Mouse (Mus musculus) liver, embryonic 14.5 days (tissue): ENCODE measurements around the gene Tmem178b. TPM values are rescaled to one million over a fixed set of nuclear protein-coding genes. Genes with fewer than 3 reads are reported as not detected.

Experiments
- ATAC-seq: fragments of 200-750 bp; cut with Nextera tagmentation; 2 replicates; pipeline ENCODE4 v1.8.0; 2017; ENCODE audit warnings: moderate number of reproducible peaks, mild to moderate bottlenecking, moderate library complexity; ENCODE audit not compliant: insufficient read depth
- DNase-seq, 3 experiments: peaks; one replicate each; pipeline ENCODE4 v3.0.0-alpha.2; 2012 to 2013; ENCODE audit warnings: low read depth in 3 of 3, low spot score in 3 of 3
- H3K27ac ChIP-seq: fragments of 300-500 bp; sonication (generic); 2 replicates; pipeline ENCODE4 v1.5.1; 2014; ENCODE audit warnings: moderate library complexity, mild to moderate bottlenecking, control low read depth, inconsistent platforms
- H3K27me3 ChIP-seq: fragments of 300-500 bp; sonication (generic); 2 replicates; pipeline ENCODE4 v1.6.1; 2014; ENCODE audit warnings: mild to moderate bottlenecking, low read length, moderate library complexity; ENCODE audit not compliant: control insufficient read depth, insufficient read depth
- H3K36me3 ChIP-seq: fragments of 300-500 bp; sonication (generic); replicated peaks from 2 replicates; pipeline ENCODE4 v1.6.1; 2014; ENCODE audit warnings: low read depth; ENCODE audit not compliant: control insufficient read depth, insufficient read depth
- H3K4me1 ChIP-seq, 2 experiments: fragments of 200-500 bp in 1 of 2; fragments of 300-500 bp in 1 of 2; sonication (generic) in 1 of 2; replicated peaks; 2 replicates each; pipeline ENCODE4 v1.6.1; 2012 to 2014; ENCODE audit warnings: antibody characterized with exemption in 1 of 2, inconsistent platforms in 1 of 2, low read length in 1 of 2; ENCODE audit not compliant: control insufficient read depth in 2 of 2, insufficient read depth in 2 of 2
- H3K4me2 ChIP-seq: fragments of 300-500 bp; sonication (generic); 2 replicates; pipeline ENCODE4 v1.6.1; 2014; ENCODE audit warnings: low read depth, mild to moderate bottlenecking, control low read depth, moderate library complexity
- H3K4me3 ChIP-seq, 2 experiments: fragments of 200-500 bp in 1 of 2; fragments of 300-500 bp in 1 of 2; sonication (generic) in 1 of 2; 2 replicates each; pipeline ENCODE4 v1.5.1; 2012 to 2014; ENCODE audit warnings: low read depth in 2 of 2, low read length in 2 of 2, mild to moderate bottlenecking in 2 of 2, control low read depth in 1 of 2, inconsistent platforms in 1 of 2, moderate library complexity in 1 of 2; ENCODE audit not compliant: insufficient read depth in 1 of 2
- H3K9ac ChIP-seq: fragments of 300-500 bp; sonication (generic); replicated peaks from 2 replicates; pipeline ENCODE4 v1.6.1; 2014; ENCODE audit warnings: mild to moderate bottlenecking, control low read depth, moderate library complexity
- H3K9me3 ChIP-seq: fragments of 300-500 bp; sonication (generic); 2 replicates; pipeline ENCODE4 v1.6.1; 2016; ENCODE audit warnings: low read length, mixed read lengths; ENCODE audit not compliant: control insufficient read depth
- CTCF ChIP-seq: IDR thresholded peaks from 2 replicates; pipeline ENCODE4 v1.5.1; 2016; ENCODE audit warnings: antibody characterized with exemption, low read depth, control low read depth
- EP300 ChIP-seq: IDR thresholded peaks from 2 replicates; pipeline ENCODE4 v1.6.1; 2016; ENCODE audit warnings: antibody characterized with exemption, low read depth
- WGBS: fragments of 180-500 bp; shearing (Covaris S2); extraction: QIAGEN DNeasy Blood & Tissue Kit; methylation state at CpG from one replicate; pipeline ENCODE4 v1.1.7; 2014; ENCODE audit not compliant: insufficient replicate concordance; 5-methylcytosine and 5-hydroxymethylcytosine counted together
- polyA plus RNA-seq, 2 experiments: library from polyadenylated mRNA; depleted of rRNA in 1 of 2; stranded (reverse) in 1 of 2; unstranded in 1 of 2; fragments of >200 nt; fragmentation: Nextera tagmentation in 1 of 2; extraction: Ambion mirVana in 1 of 2; gene quantifications; 2 replicates each; pipeline versions ENCODE4 v1.2.1 to v1.2.3; 2012 to 2014

Tmem178b gene
- polyA plus RNA-seq, 2 experiments, result not detected

DNA sequence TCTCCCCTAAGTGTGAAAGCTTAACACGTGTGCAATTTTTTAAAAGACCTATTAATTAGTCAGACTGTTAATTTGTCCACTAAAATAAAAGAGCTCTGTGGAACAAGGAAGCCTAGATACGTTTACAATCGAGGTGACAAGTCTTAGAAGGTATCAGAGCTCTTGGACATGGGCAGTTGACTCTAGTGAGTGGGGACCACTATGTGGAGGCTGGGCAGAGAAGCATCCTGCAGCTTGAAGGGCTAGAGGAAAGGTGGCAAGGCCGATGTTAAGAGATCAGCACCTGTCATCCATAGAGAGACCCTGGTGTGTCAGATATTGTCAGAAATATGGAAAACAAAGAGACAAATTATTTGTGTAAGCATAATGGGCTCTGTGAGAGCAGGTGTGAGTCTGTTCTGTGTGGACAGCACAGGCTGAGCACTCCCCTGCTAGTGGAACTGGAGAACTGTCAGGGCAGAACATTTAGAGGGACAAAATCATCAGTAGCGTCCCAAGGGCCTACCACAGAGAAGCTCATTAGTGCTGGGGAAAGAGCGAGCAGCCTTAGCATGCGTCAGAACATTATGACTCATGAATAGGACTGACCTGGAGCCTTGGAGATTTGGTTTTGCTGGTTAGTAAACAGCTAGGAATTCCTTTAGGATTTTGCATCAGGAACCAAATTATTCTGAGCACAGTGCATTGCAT lies 264.9 kb downstream of the Tmem178b start:
- no peaks in the 10 kb centered on the region for H3K27me3 ChIP-seq
- no peak for TF ChIP-seq EP300
- no peak for TF ChIP-seq CTCF
- H3K27ac ChIP-seq, result no peak overlapping the region
- ATAC-seq (no peak), DNase-seq (no peak)
- no peaks in the 10 kb centered on the region for H3K36me3 ChIP-seq
- WGBS, result 52% methylated on average over 7 of the region's 7 CpGs
- H3K4me2 ChIP-seq, result no peak overlapping the region
- H3K9ac ChIP-seq, result no peak overlapping the region
- H3K4me3 ChIP-seq, result no peak overlapping the region
- H3K9me3 ChIP-seq, result no peaks in the 10 kb centered on the region
- H3K4me1 ChIP-seq, result no peaks in the 10 kb centered on the region

DNA sequence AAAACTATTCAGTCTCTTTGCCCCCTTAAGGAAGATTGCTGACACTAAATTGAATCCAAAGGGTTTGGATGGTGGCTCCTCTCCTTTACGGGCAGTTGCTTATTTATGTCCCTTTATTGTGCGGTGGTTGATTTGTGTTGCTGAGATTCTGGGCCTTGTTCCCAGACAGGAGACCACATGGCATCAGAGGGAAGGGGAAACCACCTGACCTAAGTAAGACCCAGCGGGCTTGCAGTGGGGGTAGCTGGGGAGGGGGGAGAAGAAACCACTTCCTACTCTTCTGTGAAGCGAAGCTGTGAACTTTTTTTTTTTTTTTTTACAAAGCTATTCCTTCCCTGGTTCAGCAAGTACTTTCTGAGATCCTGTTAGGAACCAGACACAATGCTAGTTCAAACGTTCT lies 269.5 kb downstream of the Tmem178b start:
- TF ChIP-seq EP300 (no peak), CTCF (no peak)
- H3K9me3 ChIP-seq, result no peaks in the 10 kb centered on the region
- ATAC-seq (no peak), DNase-seq (no peak)
- WGBS, result 16% methylated on average over 5 of the region's 5 CpGs
- H3K36me3 ChIP-seq, result no peaks in the 10 kb centered on the region
- H3K27me3 ChIP-seq, result no peaks in the 10 kb centered on the region
- H3K4me1 ChIP-seq, result no peaks in the 10 kb centered on the region
- no peak overlapping the region for H3K4me3 ChIP-seq
- no peak overlapping the region for H3K4me2 ChIP-seq
- no peak overlapping the region for H3K9ac ChIP-seq
- H3K27ac ChIP-seq, result no peak overlapping the region

DNA sequence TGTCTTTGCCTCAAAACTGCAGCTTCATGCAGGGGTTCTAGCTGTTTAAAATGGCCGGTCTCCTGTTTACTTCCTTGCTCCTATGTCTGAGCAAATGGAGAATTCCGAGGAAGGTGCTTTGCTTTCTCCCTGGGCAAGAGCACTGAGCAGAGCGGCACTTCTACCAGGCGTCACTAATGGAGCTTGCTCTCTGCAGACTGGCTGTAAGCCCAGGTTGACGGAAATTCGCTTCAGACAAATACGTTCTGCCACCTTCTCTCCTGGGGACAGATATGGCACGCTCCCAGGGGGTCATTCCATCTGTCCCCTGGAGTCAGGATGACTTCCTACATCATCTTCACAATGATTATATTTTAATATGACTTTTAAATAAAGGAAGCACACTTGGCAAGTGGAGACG lies 271.3 kb downstream of the Tmem178b start:
- no peak for ATAC-seq
- Histone ChIP-seq H3K36me3 (no peaks in the 10 kb centered on the region), H3K4me2 (no peak overlapping the region), H3K27me3 (no peaks in the 10 kb centered on the region), H3K4me1 (no peaks in the 10 kb centered on the region), H3K4me3 (no peak overlapping the region), H3K27ac (no peak overlapping the region), H3K9ac (no peak overlapping the region), H3K9me3 (no peaks in the 10 kb centered on the region)
- WGBS, result 46% methylated on average over 9 of the region's 9 CpGs
- TF ChIP-seq EP300 (no peak), CTCF (no peak)
- DNase-seq, result no peak

DNA sequence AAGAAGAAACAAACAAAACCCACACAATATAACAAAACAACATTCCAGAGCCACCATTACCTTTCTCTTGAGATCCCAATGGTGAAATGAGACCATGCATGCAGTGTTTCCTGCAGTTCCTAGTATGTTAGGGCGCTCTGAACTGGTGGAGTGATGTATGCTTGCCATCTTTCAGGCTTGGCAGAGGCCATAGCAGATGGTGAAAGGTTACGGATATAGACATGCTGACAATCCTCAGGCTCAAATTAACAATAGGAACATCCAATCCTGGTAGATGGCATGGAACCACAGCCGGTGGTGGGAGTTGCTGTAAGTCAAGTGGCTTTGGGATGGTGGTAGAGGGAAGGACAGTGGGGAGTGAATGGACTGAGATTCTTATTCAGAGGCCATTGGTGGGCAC lies 272.5 kb downstream of the Tmem178b start:
- ATAC-seq (no peak), DNase-seq (no peak)
- Histone ChIP-seq H3K4me2 (no peak overlapping the region), H3K9ac (no peak overlapping the region), H3K27me3 (no peaks in the 10 kb centered on the region), H3K9me3 (no peaks in the 10 kb centered on the region), H3K4me1 (no peaks in the 10 kb centered on the region), H3K27ac (no peak overlapping the region), H3K36me3 (no peaks in the 10 kb centered on the region), H3K4me3 (no peak overlapping the region)
- WGBS, result 62% methylated on average over 3 of the region's 3 CpGs
- TF ChIP-seq CTCF, result no peak
- TF ChIP-seq EP300, result no peak

DNA sequence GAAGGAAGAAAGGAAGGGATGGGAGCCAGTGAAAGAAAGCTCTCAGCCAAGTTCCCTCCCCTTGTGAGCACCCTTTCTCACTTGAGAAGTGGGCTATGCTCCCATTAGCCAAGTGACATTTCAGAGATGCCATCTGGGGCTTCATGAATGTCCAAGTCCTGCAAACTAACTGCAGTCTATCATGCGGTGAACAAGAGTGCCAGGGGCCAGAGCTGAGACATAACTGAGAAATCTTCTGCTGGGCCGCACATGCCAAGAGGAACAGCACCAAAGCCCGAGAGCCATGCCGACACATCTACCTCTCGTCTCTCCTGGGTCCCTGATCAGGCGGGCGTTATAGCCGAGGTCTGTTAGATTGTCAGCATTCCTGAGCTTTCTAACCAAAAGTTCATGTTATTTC lies 279.2 kb downstream of the Tmem178b start:
- Histone ChIP-seq H3K4me2 (no peak overlapping the region), H3K9ac (no peak overlapping the region), H3K4me3 (no peak overlapping the region), H3K4me1 (no peaks in the 10 kb centered on the region), H3K36me3 (no peaks in the 10 kb centered on the region), H3K27me3 (no peaks in the 10 kb centered on the region), H3K27ac (no peak overlapping the region), H3K9me3 (no peaks in the 10 kb centered on the region)
- no peak for TF ChIP-seq EP300
- no peak for TF ChIP-seq CTCF
- no peak for ATAC-seq
- 77% methylated on average over 8 of the region's 8 CpGs for WGBS
- no peak for DNase-seq
